Mouse (Mus musculus): ENCODE results near the gene Grm5. TPM values are rescaled to one million over a fixed set of nuclear protein-coding genes. Genes with fewer than 3 reads are reported as not detected.

Grm5 gene
- polyA plus RNA-seq, 1 experiment from 2014 or later, result not detected

Other genes with a start within 250 kb of the Grm5 start
- 0.01 and 0.02 TPM in 2 replicates for gene Tyr, start 90.7 kb upstream of the Grm5 start, polyA plus RNA-seq (2015; fragmentation: Nextera tagmentation; extraction: Ambion mirVana)

Measured in liver, embryonic 16.5 days (tissue).